Comparison of ENCODE assay signal across 28 mouse cellular contexts in genomic region chr11:6666634-6667033, GRCm38 (mm10). TPM values are rescaled to one million over a fixed set of nuclear protein-coding genes. Genes with fewer than 3 reads are reported as not detected.
"Had no signal": no experiment of that assay in that cellular context is flagged by ENCODE, and none has a peak within 500 bp of the region (broad histone marks: within the 10 kb centered on the region; RNA-seq: fewer than 3 reads in every experiment).

No protein-coding gene starts in this region.

- H3K4me1 ChIP-seq: limb, embryonic 12.5 days; limb, embryonic 15.5 days; midbrain, embryonic 13.5 days; stomach, embryonic 15.5 days had no signal

- H3K4me3 ChIP-seq: kidney, embryonic 15.5 days; limb, embryonic 12.5 days; limb, embryonic 15.5 days; megakaryocyte, embryonic 14.5 days; midbrain, embryonic 10.5 days; midbrain, embryonic 13.5 days; myocyte; neural tube, embryonic 13.5 days; stomach, embryonic 15.5 days had no signal

- DNase-seq: kidney, postnatal 14 days; kidney, postnatal 4 days; left cerebral cortex, postnatal 4 days; liver, postnatal 0 days; lung, embryonic 14.5 days; retina, postnatal 1 day; right cerebral cortex, postnatal 25 days; spleen, adult 18-20 months; thymus, postnatal 36 days had no signal

- H3K27ac ChIP-seq: kidney, embryonic 15.5 days; limb, embryonic 12.5 days; limb, embryonic 15.5 days; liver, embryonic 14.5 days; midbrain, embryonic 10.5 days; midbrain, embryonic 13.5 days; neural tube, embryonic 13.5 days; stomach, embryonic 15.5 days had no signal

- H3K9me3 ChIP-seq: kidney, embryonic 15.5 days; limb, embryonic 12.5 days; limb, embryonic 15.5 days; midbrain, embryonic 10.5 days; midbrain, embryonic 13.5 days; neural tube, embryonic 13.5 days; stomach, embryonic 15.5 days had no signal

- H3K27me3 ChIP-seq: kidney, embryonic 15.5 days; limb, embryonic 15.5 days; midbrain, embryonic 13.5 days; neural tube, embryonic 13.5 days; stomach, embryonic 15.5 days had no signal

- H3K36me3 ChIP-seq: kidney, embryonic 15.5 days; limb, embryonic 12.5 days; limb, embryonic 15.5 days; midbrain, embryonic 10.5 days; midbrain, embryonic 13.5 days; neural tube, embryonic 13.5 days; stomach, embryonic 15.5 days had no signal

- ATAC-seq: liver, postnatal 0 days; lung, postnatal 0 days; midbrain, embryonic 13.5 days; midbrain, embryonic 16.5 days had no signal

RNA-seq across cellular contexts. Expression of gene Ramp3, which starts 8.3 kb away (rescaled TPM):
- total RNA-seq: monocyte, adult 5-6 weeks; neutrophil, adult 5-6 weeks had no signal

RNA-seq across cellular contexts. Expression of gene Wap, which starts 28.2 kb away (rescaled TPM):
- total RNA-seq: layer of hippocampus, adult 18-20 months; layer of hippocampus, postnatal 14 days; left cerebral cortex, adult 8-10 months; left cerebral cortex, postnatal 14 days; left cerebral cortex, postnatal 4 days; monocyte, adult 5-6 weeks; neutrophil, adult 5-6 weeks had no signal
- polyA plus RNA-seq: kidney, embryonic 15.5 days; limb, embryonic 12.5 days; limb, embryonic 15.5 days; liver, embryonic 11.5 days; liver, embryonic 14.5 days; liver, postnatal 0 days; lung, embryonic 14.5 days; lung, postnatal 0 days; midbrain, embryonic 10.5 days; midbrain, embryonic 13.5 days; midbrain, embryonic 16.5 days; myocyte; neural tube, embryonic 13.5 days; stomach, embryonic 15.5 days had no signal
